Mouse (Mus musculus): ENCODE data around the gene Tubal3.
"Not testable (repeated sequence)": the region's sequence is repeated elsewhere in the genome, so short reads cannot be mapped to it uniquely, and the experiment has no call there.

Gene Tubal3

GRCm38 (mm10) chr13:3917571-3918311, at the start of gene Tubal3, which contains the start of gene Net1:
Gene Tubal3 (plus strand): TSS chr13:3918274.
Gene Net1 (minus strand): TSS chr13:3918220.
- peak; percentile 45 for DNase-seq (ENCODE audit: low spot score)

- no peak for DNase-seq (ENCODE audit: low spot score)
Observed at GRCm38 (mm10) chr13:3869901-3870300, 48.2 kb upstream of the Tubal3 start.

- DNase-seq (ENCODE audit: low spot score), result no peak
Observed at GRCm38 (mm10) chr13:3872832-3873231, 45.2 kb upstream of the Tubal3 start.

- peak; percentile 39 for DNase-seq (ENCODE audit: low spot score)
Observed at GRCm38 (mm10) chr13:3876448-3876847, 41.6 kb upstream of the Tubal3 start.

- DNase-seq (ENCODE audit: low spot score), result no peak
Observed at GRCm38 (mm10) chr13:3877185-3877584, 40.9 kb upstream of the Tubal3 start.

GRCm38 (mm10) chr13:3877679-3878220, 40.3 kb upstream of the Tubal3 start:
- DNase-seq (ENCODE audit: low spot score), result no peak

GRCm38 (mm10) chr13:3886663-3887062, 31.4 kb upstream of the Tubal3 start:
- no peak for DNase-seq (ENCODE audit: low spot score)

GRCm38 (mm10) chr13:3889111-3889510, 29.0 kb upstream of the Tubal3 start:
- DNase-seq (ENCODE audit: low spot score), result no peak

GRCm38 (mm10) chr13:3890061-3890460, 28.0 kb upstream of the Tubal3 start:
- DNase-seq (ENCODE audit: low spot score), result no peak

GRCm38 (mm10) chr13:3891479-3892087, 26.5 kb upstream of the Tubal3 start:
- DNase-seq (ENCODE audit: low spot score), result no peak

GRCm38 (mm10) chr13:3892601-3893000, 25.5 kb upstream of the Tubal3 start:
- no peak for DNase-seq (ENCODE audit: low spot score)

GRCm38 (mm10) chr13:3893126-3893734, 24.8 kb upstream of the Tubal3 start:
- peak; percentile 63 for DNase-seq (ENCODE audit: low spot score)

GRCm38 (mm10) chr13:3894549-3894948, 23.5 kb upstream of the Tubal3 start:
- DNase-seq (ENCODE audit: low spot score), result no peak

GRCm38 (mm10) chr13:3895397-3895980, 22.6 kb upstream of the Tubal3 start:
- DNase-seq (ENCODE audit: low spot score), result no peak

GRCm38 (mm10) chr13:3896032-3896431, 22.0 kb upstream of the Tubal3 start:
- DNase-seq (ENCODE audit: low spot score), result no peak

GRCm38 (mm10) chr13:3896913-3897312, 21.2 kb upstream of the Tubal3 start:
- DNase-seq (ENCODE audit: low spot score), result peak; percentile 72

GRCm38 (mm10) chr13:3898202-3898601, 19.9 kb upstream of the Tubal3 start:
- not testable (repeated sequence) for DNase-seq (ENCODE audit: low spot score)

GRCm38 (mm10) chr13:3899301-3899700, 18.8 kb upstream of the Tubal3 start:
- DNase-seq (ENCODE audit: low spot score), result no peak

GRCm38 (mm10) chr13:3907151-3907696, 10.8 kb upstream of the Tubal3 start:
- no peak for DNase-seq (ENCODE audit: low spot score)

- no peak for DNase-seq (ENCODE audit: low spot score)
Observed at GRCm38 (mm10) chr13:3908262-3908661, 9.8 kb upstream of the Tubal3 start.

- no peak for DNase-seq (ENCODE audit: low spot score)
Observed at GRCm38 (mm10) chr13:3910356-3910755, 7.7 kb upstream of the Tubal3 start.

GRCm38 (mm10) chr13:3913504-3913903, 4.6 kb upstream of the Tubal3 start:
- DNase-seq (ENCODE audit: low spot score), result no peak
